Mouse (Mus musculus): ENCODE measurements around the gene Hebp1. TPM values are rescaled to one million over a fixed set of nuclear protein-coding genes. Genes with fewer than 3 reads are reported as not detected.

Hebp1 gene
- polyA plus RNA-seq, 2 experiments from 2014 or later = 0.42 to 2.4 TPM

GRCm38 (mm10) chr6:135196707-135197106, 1.1 kb downstream of the Hebp1 start:
- no peak for ATAC-seq

DNA sequence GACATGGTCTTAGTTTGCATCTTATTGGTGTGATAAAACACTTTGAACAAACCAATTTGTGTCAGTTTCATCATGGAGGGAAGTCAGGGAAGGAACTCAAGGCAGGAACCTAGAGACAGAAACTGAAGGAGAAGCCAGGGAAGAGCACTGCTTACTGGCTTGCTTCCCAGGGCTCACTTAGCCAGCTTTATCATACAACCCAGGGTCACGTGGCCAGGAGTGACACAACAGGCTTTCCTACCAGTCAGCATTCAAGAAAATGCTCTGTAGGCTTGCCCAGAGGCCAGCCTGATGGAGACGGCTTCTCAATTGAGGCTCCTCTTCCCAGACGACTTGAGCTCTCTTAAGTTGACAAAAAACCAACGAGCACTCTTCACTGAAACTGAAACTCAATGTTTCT, 2.9 kb downstream of the Hebp1 start:
- no peak for ATAC-seq

DNA sequence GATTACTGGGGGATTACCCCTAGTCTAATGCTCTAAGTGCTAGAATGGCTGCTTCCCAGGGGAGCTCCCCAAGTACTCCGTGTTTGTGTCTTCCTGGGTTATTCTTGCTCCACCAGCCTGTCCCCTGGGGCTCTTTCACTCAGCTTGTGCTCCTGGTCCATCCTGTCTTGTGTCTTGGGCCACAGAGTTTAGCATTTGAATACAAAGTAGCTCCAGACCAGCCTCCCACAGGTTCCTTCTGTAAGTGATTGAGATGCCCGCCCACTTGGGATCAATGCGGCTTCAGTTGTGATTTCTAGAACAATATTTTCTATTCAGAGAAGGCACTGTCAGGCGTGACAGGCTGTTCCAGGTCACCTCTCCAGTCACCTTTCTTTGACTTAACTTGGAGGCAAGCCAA, 4.1 kb downstream of the Hebp1 start:
- no peak for ATAC-seq

- no peak for ATAC-seq
Observed at GRCm38 (mm10) chr6:135192993-135193392, 4.8 kb downstream of the Hebp1 start.

DNA sequence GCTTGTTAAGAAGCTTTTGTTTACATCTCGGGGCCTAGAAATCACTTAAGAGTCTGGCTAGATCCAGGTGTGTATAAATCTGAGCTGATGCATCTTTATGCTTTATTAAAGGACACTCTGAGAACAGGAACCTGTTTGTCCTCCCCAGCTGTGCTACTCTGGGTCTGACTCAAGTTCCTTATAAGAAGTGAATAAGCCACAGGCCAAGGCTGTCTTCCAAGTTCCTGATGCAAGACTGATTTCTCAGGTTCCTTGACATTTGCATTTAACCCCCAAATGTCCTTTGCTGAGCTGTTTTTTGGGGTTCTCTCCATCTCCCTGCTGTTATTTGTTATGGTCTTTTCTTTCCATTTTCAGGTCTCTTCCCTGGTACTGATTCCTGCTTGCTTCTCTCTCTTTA, 5.9 kb downstream of the Hebp1 start:
- ATAC-seq = no peak

DNA sequence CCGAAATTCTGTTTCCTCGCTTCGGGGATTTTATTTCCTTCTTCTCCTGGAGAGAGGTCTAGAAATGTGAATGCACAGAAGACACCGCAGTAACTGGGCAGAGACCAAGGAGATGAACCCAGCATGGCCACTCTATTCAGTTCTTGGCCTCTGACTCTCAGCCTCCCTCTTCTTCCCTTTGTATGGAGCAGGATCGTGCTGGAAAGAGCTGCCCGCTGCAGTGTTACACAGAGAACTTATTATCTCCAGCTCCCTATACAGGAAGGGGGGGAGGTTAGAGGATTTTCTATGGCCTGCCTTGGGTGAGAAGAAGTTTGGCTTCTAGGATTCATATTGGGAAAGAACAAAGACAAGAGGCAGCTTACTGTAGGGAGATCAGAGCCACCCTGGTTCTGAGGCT, 7.7 kb downstream of the Hebp1 start:
- ATAC-seq = no peak

DNA sequence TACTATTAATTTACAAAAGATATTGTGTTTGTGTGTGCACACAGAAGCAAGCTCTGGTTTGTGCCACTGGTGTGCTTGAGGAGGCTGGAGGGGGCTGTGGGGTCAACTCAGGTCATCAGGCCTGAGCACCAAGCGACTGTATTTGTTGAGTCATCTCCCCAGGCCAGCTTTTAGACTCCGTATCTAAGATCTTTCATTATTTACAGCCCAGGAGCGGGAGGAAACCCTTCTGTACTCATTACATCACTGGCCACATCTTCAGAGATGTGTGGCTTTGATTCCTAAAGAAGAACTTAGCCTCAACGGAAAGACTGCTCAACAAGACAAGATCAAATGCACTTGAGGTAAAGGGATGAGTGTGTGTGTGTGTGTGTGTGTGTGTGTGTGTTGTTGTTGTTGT, 9.2 kb downstream of the Hebp1 start:
- no peak for ATAC-seq

DNA sequence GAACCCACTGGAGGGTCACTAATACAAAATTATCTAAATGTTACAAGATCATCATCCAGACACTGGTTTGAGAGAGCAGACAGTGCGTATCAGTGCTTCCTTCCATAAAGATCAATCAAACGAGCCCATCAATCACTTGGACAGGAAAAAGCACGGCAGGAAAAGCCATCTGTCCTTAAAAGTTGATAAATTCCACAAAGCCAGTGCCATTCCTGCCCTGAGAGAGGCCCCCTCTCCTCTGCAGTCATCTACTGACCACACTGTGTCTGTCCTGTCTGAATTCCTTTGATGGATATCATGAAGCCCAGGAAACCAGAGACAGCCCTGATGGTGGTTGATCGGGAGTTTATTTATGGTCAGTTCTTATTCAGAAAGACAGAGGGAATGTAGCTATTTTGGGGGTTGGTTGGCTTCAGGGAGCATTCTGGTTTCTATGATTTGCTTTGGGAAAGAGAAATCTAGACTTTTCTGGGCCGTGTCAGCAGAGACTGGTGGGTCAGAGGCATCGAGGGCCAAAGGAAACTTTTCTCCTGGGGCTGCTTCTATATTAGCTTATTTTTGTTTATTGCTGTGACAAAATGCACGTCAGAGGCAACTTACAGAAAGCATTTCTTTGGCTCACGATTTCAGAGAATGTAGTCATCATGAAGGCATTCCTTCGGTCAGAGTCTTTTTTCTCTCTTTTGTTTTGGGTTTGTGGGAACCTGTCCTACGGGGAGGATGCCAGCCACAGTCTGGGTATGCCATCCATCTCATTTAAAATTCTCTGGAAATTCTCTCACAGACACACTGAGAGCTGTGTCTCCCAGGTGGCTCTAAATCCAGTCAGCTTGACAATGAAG, 10.5 kb downstream of the Hebp1 start:
- ATAC-seq = no peak

- no peak for ATAC-seq
Observed at GRCm38 (mm10) chr6:135183961-135184360, 13.9 kb downstream of the Hebp1 start.

GRCm38 (mm10) chr6:135182925-135183324, 14.9 kb downstream of the Hebp1 start:
- no peak for ATAC-seq

- ATAC-seq = no peak
Observed at GRCm38 (mm10) chr6:135178599-135178998, 19.2 kb downstream of the Hebp1 start.

DNA sequence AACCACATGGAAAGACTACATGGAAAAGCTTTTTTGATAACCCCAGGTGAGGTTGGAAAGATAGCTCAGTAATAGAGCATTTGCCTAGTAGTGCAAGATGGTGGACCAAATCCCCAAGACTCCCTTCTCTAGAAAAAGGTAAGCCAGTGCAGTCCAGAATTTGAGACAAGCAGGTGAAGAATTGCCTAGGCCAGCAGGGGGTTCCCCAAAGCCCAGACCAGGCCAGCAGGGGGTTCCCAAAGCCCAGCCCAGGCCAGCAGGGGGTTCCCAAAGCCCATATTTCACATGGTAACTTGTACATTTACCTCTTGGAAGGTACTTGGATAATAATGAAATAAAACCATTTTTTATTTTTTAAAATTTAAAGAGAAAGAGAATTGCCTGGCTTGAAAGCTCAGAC, 20.6 kb downstream of the Hebp1 start:
- no peak for ATAC-seq

DNA sequence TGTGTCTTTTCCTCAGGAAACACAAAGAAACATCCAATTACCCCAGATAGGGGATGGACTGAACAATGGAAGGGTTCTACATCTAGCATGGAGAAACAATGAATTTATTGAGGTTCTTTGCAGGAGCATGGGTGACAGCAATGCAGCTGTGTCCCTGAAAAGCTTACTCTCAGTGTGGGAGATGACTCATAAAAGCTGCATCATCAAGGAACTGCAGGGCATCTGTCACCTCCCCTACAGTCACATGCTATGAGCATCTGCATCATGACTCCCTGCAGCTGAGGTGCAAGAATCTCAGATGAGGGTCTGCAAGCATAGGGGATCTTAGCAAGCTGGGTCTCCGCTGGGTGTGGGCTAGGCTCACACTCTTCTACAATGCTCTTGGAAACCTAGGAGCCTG, 22.8 kb downstream of the Hebp1 start:
- ATAC-seq = no peak

DNA sequence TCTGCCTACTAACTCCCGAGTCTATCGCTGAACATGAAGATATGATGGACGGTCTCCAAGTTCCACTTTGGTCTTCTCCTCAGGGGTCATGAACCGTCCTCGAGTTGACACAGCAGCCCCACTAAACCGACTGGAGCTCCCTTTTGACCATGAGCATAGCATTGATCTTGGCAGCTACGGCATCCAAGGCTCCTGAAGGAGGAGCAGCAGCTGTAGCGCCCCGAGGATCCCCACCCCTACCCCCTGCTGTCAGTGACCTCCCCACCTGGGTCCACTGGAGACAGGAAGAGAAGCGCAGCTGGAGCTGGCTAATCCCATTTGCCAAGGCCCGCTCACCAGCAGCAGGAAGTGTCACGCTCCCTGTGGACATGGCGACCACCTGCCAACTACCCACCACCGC, 26.1 kb downstream of the Hebp1 start:
- no peak for ATAC-seq

DNA sequence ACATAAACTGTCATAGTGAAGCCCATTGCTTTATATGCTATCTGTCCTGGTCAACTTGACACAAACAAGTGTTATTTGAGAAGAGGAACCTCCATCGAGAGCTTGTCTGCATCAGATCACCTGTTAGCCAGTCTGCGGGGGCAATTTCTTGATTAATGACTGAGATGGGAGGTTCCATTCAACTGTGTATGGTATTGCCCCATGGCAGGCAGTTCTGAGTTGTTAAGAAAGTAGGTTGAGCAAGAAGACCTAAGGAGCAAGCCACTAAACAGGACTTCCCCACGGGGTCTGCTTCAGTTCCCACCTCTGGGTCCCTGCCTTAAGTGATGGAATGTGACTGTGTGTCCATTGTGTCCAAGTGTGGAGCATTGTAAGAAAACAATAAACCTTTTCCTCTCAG, 28.6 kb downstream of the Hebp1 start:
- no peak for ATAC-seq

GRCm38 (mm10) chr6:135168471-135168870, 29.4 kb downstream of the Hebp1 start:
- no peak for ATAC-seq

- no peak for ATAC-seq
Observed at GRCm38 (mm10) chr6:135167380-135168311, 30.2 kb downstream of the Hebp1 start.

- ATAC-seq = no peak
Observed at GRCm38 (mm10) chr6:135166712-135167111, 31.1 kb downstream of the Hebp1 start.

DNA sequence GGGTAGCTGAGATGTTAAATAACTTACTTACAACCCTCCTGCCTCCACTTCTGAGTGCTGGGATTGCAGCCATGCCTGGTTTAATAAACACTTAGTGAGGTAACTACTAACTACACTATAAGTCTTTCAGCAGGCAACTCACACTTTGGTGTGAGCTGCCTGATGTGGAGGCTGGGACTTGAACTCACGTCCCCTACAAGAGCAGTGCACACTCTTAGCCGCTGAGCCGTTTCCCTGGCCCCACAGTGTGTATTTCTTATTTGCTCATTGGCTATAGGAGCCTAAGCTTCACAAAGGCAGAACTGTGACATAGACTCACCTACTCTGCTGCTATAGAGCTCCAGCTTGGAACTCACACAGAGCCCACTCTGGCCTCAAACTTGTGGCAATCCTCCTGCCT, 31.6 kb downstream of the Hebp1 start:
- no peak for ATAC-seq

DNA sequence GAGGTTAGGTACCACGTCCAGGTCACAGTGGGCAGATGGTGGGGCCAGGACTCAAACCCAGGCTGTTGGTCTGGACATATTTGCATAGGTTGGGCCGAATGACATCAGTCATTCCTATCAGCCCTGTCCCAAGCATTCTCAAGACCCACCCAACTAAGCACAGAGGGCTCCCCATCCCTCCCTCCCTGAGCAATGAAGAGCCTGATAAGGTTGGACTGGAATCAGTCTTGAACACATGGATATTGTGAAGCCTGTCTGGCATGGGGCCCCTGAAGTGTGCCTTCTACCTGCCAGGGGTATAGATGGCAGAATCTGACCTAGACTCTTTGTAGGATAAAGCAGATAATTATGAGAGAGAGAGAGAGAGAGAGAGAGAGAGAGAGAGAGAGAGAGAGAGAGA, 32.1 kb downstream of the Hebp1 start:
- ATAC-seq = no peak

GRCm38 (mm10) chr6:135165191-135165590, 32.6 kb downstream of the Hebp1 start:
- no peak for ATAC-seq

DNA sequence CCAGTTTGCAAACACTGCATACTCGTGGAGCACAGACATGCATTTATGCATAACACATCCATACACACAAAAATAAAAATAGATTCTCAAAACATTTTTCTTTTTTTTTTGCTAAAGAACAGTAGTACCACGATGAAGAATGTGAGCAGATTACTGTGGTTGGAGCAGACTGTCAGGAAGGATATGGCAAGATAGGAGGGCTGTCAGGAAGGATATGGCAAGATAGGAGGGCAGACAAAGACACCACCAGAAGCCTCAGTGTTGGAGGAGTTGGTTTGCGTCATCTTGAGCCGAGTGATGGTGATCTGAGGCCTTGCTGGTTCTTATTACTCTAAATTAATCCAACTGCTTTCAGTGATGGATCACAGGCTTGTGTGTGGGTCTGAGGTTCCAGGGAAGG, 35.0 kb downstream of the Hebp1 start:
- no peak for ATAC-seq

DNA sequence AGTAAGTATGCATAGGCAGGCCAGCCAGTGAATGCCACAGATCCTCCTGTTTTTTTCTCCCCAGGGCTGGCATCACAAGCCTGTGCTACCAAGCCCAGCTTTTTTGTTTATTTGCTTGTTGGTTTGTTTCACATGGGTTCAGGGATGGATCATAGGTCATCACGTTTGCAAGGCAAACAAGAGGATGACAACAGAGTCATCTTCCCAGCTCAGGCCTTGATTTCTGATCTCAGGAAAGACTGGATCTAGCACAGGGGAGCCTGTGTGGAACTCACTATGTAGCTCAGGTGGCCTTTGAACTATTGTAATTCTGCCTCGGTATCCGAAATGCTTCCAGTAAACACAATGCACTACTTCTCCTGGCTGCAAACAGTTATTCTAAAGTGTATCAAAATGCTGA, 35.5 kb downstream of the Hebp1 start:
- no peak for ATAC-seq

GRCm38 (mm10) chr6:135161356-135161755, 36.5 kb downstream of the Hebp1 start:
- no peak for ATAC-seq

Data from activated CD4-positive, CD25-positive, alpha-beta regulatory T cell, adult 4 months (primary cell).